Mouse (Mus musculus) adrenal gland, adult (tissue): ENCODE data around the gene Mrpl41.
A peak's percentile ranks its signal among the peaks of the same experiment; 100 is the strongest.
"Not testable (repeated sequence)": the region's sequence is repeated elsewhere in the genome, so short reads cannot be mapped to it uniquely, and the experiment has no call there.

Experiments
- DNase-seq, 2 experiments: peaks; one replicate each; pipeline ENCODE4 v3.0.0; 2022 to 2023; ENCODE audit warnings: low spot score in 1 of 2; ENCODE audit not compliant: inconsistent age in 2 of 2

The Mrpl41 gene

DNA sequence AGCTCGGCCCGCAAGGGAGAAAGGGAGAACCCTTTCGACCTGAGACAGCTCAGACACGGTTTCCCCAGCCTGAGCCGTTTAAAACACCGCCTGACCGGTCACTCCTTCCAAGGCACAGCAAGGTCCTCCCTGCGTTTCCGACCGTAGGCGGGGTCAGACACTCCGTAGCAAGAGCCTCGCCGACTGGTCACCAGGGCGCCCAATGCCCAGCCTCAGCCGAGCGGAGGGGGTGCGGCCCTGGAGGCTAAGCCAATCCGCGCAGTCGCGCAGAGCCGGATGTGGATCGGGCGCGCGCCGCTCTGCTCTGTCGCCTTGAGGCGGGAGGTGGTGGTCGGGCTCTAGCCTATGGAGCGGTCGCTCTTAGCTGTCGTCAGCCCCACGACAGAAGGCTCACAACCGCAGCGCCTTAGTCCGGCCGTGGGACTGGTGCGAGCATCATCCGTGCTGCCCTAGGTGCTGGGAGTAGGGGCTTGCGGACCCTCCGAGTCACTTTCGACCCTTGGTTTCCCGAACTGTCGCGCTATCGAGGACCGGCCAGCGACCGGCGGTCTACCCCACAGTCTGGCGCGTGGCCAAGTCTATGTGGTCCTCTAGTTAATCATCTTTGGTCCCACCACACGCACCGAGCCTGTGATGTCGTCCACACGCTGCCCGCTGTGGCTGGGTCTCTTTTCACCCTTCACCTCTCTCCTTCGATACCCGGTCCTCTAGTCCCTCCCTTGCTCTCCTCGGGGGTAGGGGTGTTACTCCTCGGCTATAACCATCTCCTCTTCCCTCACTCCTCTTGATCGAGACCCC is at the start of gene Mrpl41:
TSS of gene Mrpl41 (minus strand) at position 193 of the 798 bp plus-strand sequence.
- peak; percentile 98 for DNase-seq

- no peak for DNase-seq
These were observed 47.8 kb upstream of the Mrpl41 start for GRCm38 (mm10) chr2:25022678-25023077.

GRCm38 (mm10) chr2:25008250-25008649 is 33.4 kb upstream of the Mrpl41 start:
- DNase-seq = no peak

- DNase-seq = no peak
These were observed 31.9 kb upstream of the Mrpl41 start for GRCm38 (mm10) chr2:25006767-25007166.

DNA sequence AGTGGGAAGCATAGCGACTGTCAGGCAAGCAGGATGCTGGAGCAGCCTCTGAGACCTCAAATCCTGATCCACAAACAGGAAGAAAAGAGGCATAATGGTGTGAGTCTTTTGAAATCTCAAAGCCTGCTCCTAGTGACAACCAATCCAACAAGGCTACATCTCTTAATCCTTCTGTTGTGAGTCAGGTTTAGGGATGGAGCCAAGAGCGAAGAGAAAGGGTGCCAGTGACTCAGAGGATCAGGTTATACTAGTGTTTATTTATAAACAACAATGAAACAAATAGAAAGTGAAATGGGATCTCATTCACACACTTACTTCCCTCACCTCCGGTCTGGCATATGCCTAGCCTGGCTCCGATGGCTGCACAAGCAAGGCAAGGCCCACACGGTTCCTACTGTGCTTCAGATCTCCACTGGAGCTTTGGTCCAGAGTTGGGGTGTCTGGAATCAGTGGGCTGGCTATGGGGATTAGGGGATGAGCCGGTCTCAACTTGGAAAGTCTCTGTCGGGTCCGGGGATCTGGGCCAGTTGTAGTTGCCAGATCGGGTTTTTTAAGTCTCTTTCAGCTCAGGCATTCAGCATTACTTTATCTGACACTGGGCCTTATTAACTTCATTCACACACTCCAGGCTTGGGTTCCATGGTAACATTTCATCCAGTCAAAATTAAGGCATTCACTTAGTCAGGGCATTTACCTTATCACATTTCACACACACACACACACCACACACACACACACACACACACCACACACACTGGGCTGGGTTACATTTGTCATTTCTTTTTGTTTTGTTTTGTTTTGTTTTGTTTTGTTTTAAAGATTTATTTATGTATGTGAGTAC is 29.3 kb upstream of the Mrpl41 start:
- no peak for DNase-seq

DNA sequence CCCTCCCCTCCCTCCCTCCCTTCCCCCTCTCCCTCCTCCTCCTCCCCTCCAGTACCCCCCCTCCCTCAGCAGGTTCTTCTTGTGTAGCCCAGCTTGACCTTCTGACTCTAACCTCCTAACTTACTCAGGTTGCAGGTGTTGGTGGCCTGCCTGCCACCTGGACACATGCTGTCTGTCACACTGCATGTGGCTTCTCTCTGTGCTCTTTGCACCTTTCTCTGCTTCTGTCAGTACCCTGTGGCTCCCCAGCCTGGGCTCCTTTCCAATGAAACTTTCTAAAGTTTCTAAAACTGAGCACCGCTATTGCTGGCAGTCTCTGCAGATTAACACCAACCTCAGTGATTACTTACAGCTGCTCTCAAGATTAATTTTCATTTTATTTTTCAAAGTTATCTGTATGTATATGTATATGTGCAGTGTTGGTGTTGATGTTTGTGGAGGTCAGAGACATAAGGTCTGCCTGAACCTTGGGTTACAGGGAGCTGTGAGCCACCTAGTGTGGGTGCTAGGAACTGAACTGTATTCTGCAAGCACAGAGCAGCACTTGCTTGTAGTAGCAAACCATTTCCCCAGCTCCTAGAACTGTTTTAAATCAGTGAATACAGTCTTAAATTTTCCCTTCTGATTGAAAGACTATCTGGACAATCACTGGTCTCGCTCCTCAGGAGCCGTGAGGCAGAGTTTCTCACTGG is 25.8 kb upstream of the Mrpl41 start:
- peak; percentile 49 to 81 for DNase-seq

GRCm38 (mm10) chr2:24996471-24996870 is 21.6 kb upstream of the Mrpl41 start:
- peak; percentile 92 to 95 for DNase-seq

GRCm38 (mm10) chr2:24995332-24995731 is 20.4 kb upstream of the Mrpl41 start:
- peak; percentile 64 to 75 for DNase-seq

DNA sequence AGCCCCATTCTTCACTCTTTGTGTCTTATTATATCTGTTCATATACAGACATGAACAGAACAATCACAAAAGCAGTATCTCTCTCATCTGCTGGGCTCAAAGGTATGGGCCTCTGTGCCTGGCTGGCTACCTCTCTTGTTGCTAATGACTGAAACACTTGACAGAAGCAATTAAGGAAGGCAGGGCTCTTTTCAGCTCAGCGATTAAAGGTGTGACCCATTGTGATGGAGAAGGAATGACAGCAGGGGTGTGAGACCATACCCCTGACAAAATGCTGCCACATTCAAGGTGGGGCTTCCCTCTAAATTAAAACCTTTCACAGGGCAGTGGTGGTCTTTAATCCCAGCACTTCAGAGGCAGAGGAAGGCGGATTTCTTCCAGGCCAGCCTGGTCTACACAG is 12.9 kb upstream of the Mrpl41 start:
- DNase-seq = no peak

DNA sequence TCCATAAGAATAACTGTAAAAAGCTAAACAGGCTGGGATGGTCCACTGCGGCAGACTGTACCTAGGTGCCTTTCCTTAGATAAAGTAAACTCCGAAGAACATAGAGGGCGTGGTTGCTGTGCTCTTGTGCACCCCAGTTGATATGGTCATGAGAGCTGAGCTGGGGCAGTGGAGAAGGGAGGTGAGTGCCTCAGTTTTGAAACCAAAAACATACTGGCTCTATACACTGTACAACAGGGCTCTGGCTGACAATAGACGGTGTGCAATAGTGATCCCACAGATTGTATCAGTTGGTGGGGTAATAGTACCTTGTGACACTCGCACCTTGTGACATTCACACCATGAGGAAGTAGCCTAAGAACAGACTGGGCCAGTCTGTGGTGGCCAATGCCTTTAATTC is 2.1 kb upstream of the Mrpl41 start:
- no peak for DNase-seq

DNA sequence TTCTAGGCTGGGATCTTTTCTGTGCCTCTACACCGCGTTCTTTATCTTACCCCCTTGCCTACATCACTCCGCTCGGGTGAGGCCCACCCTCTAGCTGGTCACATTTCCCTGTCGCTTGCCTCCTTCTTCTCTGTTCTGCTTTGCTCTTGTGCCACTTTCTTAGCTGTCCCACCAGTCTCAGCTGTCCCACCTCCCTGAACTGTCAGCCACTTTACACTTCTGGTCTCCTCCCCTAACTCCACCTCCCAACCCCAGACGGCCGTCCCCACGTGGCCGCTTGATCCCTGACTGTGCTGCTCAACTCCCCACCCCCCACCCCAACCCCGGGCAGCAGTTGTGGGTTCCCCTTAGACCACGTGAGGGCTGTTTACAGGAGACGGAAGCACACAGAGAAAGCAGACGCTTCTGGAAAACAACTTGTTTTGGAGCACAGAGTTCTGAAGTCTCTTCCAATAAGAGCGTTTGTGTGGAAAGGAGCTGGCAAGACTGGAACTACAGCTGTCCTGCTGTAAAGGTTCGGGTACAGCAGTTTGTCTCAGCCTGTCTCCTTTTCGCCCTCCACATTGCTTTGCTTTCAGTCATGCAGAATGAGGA is 903 bp upstream of the Mrpl41 start, which contains the start of gene Pnpla7:
TSS of gene Pnpla7 (plus strand) at position 330 of the 594 bp plus-strand sequence.
- peak; percentile 89 to 95 for DNase-seq

DNA sequence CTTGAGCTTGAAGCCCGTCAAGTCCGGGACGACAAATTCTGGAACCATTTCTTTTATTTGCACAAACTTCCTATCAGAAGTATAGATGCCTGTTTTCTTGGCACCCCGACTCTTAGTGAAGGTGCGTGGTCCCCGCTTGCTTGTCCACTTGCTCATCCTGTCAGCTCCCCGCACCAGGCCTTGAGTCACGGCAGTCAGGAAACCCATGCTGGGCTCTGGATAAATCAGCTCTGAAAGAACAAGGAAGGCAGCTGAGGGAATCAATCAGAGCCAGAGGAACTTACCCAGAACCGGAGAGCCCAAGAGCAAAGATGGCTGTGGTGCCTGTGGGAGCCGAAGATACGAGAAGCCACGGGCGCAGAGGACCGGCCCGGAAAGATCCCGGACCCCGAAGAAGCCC is 446 bp downstream of the Mrpl41 start:
- DNase-seq = not testable (repeated sequence)

- DNase-seq = no peak
These were observed 4.5 kb downstream of the Mrpl41 start for GRCm38 (mm10) chr2:24970386-24970785.

- peak; percentile 84 to 95 for DNase-seq
These were observed 12.4 kb downstream of the Mrpl41 start, which contains the start of gene Dph7 for GRCm38 (mm10) chr2:24962304-24963000. Gene Dph7, plus strand, starts transcription at chr2:24962400.

DNA sequence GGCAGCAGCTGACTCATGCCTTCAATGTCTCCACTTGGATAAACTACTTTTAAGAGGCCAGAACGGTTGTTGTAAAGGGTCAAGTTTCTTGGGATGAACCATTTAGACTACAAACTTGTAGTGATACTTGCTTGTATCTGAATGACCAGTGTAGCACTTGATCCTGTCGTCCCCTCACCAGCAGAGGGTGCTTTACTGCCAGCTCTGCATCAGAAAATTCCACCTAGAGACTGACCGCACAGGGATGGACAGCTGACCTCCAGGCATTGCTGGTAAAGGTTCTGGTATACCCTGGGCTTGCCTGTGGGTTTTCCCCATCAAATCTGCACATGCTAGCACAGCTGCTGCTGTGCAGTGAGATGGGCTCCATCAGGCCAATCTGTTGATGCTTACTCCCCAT is 14.0 kb downstream of the Mrpl41 start:
- DNase-seq = peak; percentile 52 to 83

DNA sequence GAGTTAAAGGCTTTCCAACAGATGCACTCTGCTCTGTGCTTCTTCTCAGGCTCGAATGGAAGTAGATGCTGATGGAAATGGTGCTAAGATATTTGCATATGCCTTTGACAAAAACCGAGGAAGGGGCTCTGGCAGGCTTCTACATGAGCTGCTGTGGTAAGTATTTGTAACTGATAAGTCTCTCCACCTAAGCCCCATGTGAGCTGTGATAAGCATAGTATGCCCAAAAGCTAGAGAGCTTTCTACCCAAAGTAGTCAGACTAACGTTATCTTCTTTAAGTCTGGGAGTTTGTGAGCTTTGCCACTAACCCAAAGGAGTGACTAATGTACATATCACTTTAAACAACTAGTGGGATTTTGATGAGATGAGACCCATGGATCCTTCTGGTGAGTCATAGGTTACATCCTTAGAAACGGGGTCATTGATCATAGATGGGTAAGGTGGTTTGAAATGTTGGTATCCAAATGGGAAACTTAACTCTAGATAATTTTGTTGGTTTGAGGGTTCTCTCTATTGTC is 22.3 kb downstream of the Mrpl41 start:
- no peak for DNase-seq

- no peak for DNase-seq
These were observed 24.7 kb downstream of the Mrpl41 start for GRCm38 (mm10) chr2:24950189-24950535.

DNA sequence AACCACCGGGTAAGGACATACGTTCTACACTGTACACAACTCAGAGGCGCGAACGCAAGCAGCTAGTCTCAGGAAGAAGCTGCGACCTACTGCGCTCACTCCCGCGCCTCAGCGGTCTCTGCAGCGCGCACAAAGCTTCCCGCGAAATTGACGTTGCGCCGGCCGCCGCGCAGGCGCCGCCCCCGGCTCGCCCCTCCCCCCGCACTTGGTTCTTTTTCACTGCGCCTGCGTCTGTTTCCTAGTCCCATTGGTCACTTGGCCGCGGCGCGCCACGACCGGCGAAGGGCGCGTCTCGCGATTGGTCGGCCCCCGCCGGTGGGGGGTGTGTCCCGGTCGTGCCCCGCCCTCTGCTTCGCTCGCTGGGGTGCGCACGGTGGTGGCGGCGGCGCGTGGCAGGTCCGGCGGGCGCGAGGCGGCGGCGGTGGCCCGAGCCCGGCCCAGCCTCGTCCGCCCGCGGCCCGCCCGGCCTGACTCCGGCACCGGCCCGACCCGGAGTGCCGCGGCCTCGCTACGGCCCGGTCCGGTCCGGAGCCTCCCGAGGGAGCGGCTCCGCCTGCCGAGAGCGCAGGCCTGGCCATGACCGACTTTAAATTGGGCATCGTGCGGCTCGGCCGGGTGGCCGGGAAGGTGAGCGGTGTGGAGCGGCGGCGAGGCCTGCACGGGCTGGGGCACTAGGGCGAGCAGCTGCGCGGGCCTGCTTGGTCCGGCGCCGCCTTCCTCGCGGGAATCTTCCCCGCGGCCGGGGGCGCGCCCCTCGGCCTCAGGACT is 25.3 kb downstream of the Mrpl41 start, which contains the start of gene Zmynd19:
TSS of gene Zmynd19 (plus strand) at position 372 of the 768 bp plus-strand sequence.
- peak; percentile 98 to 99 for DNase-seq

GRCm38 (mm10) chr2:24944304-24944703 is 30.6 kb downstream of the Mrpl41 start:
- DNase-seq = peak in 1 of 2 experiments; percentile 71
